Mouse (Mus musculus) left cerebral cortex, adult 8-10 months (tissue): Measurements from ENCODE around the gene Esrp2. TPM values are rescaled to one million over a fixed set of nuclear protein-coding genes. Genes with fewer than 3 reads are reported as not detected.

Experiments used
- DNase-seq, 2 experiments: peaks; one replicate each; pipeline ENCODE4 v3.0.0; 2022; ENCODE audit warnings: low spot score in 2 of 2
- total RNA-seq, 4 experiments: library from RNA; stranded (reverse); gene quantifications; 2 replicates each; pipeline ENCODE4 v1.2.4; 2022

The Esrp2 gene
- total RNA-seq, 4 experiments from 2014 or later: 0.19 to 0.87 (median 0.70) TPM; not detected in 1

- DNase-seq: no peak
Observed at GRCm38 (mm10) chr8:106127054-106127453, 9.7 kb downstream of the Esrp2 start.

GRCm38 (mm10) chr8:106126055-106126454 is 10.7 kb downstream of the Esrp2 start:
- no peak for DNase-seq

GRCm38 (mm10) chr8:106123443-106123842 is 13.3 kb downstream of the Esrp2 start:
- no peak for DNase-seq

- no peak for DNase-seq
Observed at GRCm38 (mm10) chr8:106115897-106116296, 20.9 kb downstream of the Esrp2 start.

- no peak for DNase-seq
Observed at GRCm38 (mm10) chr8:106112514-106112913, 24.3 kb downstream of the Esrp2 start.

- DNase-seq: no peak
Observed at GRCm38 (mm10) chr8:106112041-106112440, 24.7 kb downstream of the Esrp2 start.

- no peak for DNase-seq
Observed at GRCm38 (mm10) chr8:106108729-106109128, 28.0 kb downstream of the Esrp2 start.

- DNase-seq: no peak
Observed at GRCm38 (mm10) chr8:106108080-106108479, 28.7 kb downstream of the Esrp2 start.

- no peak for DNase-seq
Observed at GRCm38 (mm10) chr8:106106193-106106592, 30.6 kb downstream of the Esrp2 start.

GRCm38 (mm10) chr8:106103888-106104287 is 32.9 kb downstream of the Esrp2 start:
- no peak for DNase-seq

GRCm38 (mm10) chr8:106102321-106102720 is 34.5 kb downstream of the Esrp2 start:
- no peak for DNase-seq

Other genes starting within 250 kb of the Esrp2 start
- 1 to 10 TPM; 4.3 to 5.6 (median 4.9) TPM for gene Nrn1l, start 243.4 kb downstream of the Esrp2 start, total RNA-seq
- 10 to 100 TPM in 1 of 4 experiments, 1 to 10 TPM in 3; 8.5 to 11.2 (median 9.1) TPM for gene Pskh1, start 236.5 kb downstream of the Esrp2 start, total RNA-seq
- 1 to 10 TPM in 1 of 4 experiments, under 1 TPM in 2, not detected in 1; 0.67 to 1.2 (median 0.98) TPM for gene Ctrl, start 203.1 kb downstream of the Esrp2 start, total RNA-seq
- 10 to 100 TPM; 82.5 to 92.6 (median 90.1) TPM for gene Psmb10, start 198.5 kb downstream of the Esrp2 start, total RNA-seq
- gene Lcat, start 193.6 kb downstream of the Esrp2 start, total RNA-seq: 10 to 100 TPM; 19.5 to 27.1 (median 23.5) TPM
- gene Slc12a4, start 170.9 kb downstream of the Esrp2 start, total RNA-seq: 10 to 100 TPM; 18.8 to 23.8 (median 20.6) TPM
- under 1 TPM in 1 of 4 experiments, not detected in 3; 0.23 TPM for gene Dpep3, start 157.5 kb downstream of the Esrp2 start, total RNA-seq
- gene Dus2, start 145.6 kb downstream of the Esrp2 start, total RNA-seq: 10 to 100 TPM; 18.0 to 23.1 (median 20.5) TPM
- under 1 TPM in 1 of 4 experiments, not detected in 3; 0.57 TPM for gene Dpep2nb, start 131.0 kb downstream of the Esrp2 start, total RNA-seq
- 10 to 100 TPM; 13.9 to 16.8 (median 14.8) TPM for gene Ddx28, start 125.1 kb downstream of the Esrp2 start, total RNA-seq
- gene Nfatc3, start 78.1 kb downstream of the Esrp2 start, total RNA-seq: 10 to 100 TPM; 12.9 to 15.5 (median 14.7) TPM
- 10 to 100 TPM; 23.4 to 31.5 (median 26.9) TPM for gene Pla2g15, start 13.4 kb upstream of the Esrp2 start, total RNA-seq
- 10 to 100 TPM; 18.6 to 27.4 (median 23.4) TPM for gene Slc7a6, start 31.9 kb upstream of the Esrp2 start, total RNA-seq
- 10 to 100 TPM; 24.6 to 29.9 (median 29.5) TPM for gene Slc7a6os, start 74.0 kb upstream of the Esrp2 start, total RNA-seq
- gene Prmt7, start 74.0 kb upstream of the Esrp2 start, total RNA-seq: 10 to 100 TPM; 33.4 to 38.7 (median 36.3) TPM
- 10 to 100 TPM; 65.8 to 76.1 (median 71.5) TPM for gene Smpd3, start 201.0 kb upstream of the Esrp2 start, total RNA-seq